Mouse (Mus musculus) urinary bladder, postnatal 14 days (tissue): ENCODE measurements around the gene Epb41l2.

ENCODE experiments used
- DNase-seq: peaks from one replicate; pipeline ENCODE4 v3.0.0; 2021; ENCODE audit warnings: low spot score

The Epb41l2 gene

DNA sequence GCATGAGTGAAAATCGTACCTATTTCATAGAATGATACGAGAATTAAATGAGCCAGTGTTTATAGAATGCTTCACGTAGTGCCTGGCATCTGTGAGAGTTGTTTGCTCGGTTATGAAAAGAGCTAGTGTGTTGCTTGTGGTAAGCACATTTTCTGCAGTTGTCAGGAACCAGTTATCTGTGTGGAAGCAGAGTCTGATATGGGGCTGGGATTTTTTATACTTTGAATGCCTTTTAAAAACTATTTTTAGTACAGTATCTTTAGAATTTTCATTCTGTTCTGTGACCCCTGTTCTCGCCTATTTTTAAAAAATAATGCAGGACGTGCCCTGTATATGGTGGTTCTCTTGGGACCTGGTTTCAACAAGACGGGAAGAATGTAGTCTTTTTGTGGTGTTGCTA is 6.1 kb downstream of the Epb41l2 start:
- no peak for DNase-seq

DNA sequence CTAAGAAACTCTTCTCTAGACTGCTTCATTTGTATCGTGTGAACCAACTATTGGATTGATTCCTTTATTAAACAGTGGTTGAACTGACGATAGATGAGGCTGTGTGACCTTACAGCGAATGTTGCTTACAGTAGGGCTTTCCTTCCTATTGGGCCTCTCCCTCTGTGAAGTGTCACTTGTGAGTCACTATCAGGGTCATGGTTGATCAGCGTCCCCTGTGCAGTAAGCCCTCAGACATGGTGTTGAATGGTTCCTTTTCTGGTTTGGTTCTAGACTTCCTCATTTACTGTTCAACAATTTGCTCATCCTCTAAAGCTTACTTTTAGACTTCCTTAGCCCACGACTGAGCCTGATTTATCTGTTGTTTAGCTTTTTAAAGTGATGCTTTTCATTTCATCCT is 7.1 kb downstream of the Epb41l2 start:
- DNase-seq = no peak

DNA sequence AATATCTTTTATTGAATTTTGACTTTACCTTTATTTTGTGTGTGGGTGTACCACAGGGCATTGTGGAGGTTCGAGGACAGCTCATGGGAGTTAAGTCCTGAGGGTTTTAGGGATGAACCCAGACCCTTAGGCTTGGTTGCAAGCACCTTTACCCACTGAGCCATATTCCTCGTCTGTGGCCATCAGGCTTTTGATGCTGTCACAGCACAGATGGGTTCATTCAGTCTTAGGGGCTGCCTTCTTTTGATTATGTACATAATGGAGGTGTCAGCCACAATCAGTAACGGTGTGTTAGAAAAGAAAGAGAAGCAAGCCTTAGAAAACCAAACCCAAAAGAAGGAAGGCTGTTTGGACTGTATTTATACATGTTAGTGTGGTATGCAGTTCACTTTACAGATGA is 9.3 kb downstream of the Epb41l2 start:
- no peak for DNase-seq

DNA sequence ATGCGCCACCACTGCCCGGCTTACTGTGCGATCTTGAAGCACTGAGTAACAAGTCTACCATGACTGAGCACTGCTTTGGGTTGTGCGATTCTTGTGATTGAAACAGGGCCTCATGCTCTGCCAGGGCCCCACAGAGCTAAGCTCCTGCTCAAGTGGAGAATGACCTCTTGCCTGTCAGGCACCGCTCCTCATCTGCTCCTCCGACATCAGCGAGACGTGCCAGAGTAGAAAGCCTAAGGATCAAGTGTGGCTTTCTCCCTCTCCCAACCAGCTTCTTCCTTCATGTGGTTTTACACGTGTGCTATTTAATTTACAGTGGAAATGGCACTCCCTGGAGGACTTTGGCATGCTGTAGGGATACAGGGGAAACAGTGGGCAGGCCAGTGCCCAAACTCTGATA is 10.1 kb downstream of the Epb41l2 start:
- DNase-seq = no peak

DNA sequence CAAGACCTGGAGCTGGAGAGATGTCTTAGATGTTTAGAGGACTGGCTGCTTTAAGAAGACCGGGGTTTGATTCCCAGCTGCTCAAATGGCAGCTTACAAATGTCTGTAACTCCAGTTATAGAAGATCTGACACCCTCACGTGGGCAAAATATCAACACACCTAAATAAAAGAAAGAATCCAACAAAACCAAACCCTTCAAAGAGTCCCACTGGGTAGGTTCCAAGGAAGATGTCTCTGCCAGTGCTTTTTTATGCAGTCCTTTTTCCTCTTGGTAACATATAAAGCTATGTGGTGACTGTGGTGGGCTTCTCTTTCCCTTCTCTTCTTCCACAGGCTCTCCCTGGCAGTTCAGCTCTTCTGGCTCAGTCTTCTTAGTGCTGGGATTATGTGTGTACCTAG is 11.7 kb downstream of the Epb41l2 start:
- no peak for DNase-seq

DNA sequence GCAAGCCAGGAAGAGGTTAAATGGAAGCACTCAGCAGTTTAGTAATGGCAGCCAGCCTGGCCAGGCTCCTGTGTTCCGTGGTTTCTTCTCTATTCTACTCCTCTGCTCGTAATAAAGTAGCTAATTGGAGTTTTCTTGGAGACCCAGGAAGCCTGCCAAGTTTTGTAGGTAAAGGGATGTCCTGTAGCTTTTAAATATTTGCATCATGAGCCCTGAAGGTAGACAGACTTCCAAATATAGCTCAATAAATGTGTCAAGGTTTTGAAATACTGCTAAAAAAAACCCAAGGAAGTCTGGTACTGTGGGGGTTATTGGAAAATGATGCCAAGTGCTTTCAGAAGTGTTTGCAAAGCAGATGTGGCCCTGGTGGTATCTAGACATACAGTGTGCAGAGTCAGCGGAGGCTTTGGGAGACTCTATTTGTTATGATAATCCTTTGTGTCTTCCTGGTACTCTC is 12.3 kb downstream of the Epb41l2 start:
- no peak for DNase-seq

DNA sequence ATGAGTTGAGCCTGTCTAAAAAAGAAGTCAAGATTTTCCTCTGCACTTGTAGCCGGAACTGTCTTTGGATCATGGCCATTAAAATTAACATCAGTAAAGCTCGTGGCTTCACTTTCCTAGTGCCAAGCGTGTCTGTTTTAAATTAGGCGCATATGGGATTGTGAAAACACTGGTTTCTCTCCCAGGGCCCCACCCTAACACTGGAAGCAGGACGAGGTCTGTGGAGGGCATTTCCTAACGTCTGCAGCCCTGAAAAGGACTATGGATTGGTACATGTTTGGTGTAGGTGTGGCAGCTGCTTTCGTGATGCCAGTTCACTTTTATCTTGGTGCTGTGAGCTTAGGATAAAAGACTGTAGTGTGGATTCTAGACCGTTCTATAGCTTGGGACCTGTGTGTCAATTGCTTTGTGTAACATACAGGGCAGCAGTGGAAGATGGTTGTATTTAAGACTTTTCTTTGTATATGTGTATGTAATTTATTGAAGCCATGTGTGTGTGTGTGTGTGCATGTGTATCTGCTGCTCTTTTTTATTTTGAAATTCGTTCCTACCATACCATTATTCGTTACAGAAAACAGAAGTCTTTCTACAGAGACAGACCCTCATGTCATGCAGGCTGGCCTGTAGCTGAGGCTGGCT is 13.0 kb downstream of the Epb41l2 start:
- no peak for DNase-seq

DNA sequence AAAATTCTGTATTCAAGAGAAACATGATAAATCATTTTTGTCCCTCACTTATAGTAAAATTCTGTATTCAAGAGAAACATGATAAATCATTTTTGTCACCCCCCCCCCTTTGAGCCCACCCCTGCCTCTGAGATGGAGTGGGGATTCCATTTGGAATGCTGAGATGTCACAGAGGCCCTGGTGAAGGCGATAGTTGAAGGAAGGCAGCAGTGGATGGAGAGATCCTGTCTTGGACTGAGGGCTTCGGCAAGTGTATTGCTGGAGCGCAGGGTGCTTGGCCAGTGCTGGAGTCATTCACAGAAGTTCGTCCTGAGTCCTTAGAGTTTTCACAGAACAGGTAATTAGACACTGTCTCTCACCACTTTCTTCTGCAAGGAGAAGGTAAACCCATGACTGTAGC is 15.4 kb downstream of the Epb41l2 start:
- no peak for DNase-seq

DNA sequence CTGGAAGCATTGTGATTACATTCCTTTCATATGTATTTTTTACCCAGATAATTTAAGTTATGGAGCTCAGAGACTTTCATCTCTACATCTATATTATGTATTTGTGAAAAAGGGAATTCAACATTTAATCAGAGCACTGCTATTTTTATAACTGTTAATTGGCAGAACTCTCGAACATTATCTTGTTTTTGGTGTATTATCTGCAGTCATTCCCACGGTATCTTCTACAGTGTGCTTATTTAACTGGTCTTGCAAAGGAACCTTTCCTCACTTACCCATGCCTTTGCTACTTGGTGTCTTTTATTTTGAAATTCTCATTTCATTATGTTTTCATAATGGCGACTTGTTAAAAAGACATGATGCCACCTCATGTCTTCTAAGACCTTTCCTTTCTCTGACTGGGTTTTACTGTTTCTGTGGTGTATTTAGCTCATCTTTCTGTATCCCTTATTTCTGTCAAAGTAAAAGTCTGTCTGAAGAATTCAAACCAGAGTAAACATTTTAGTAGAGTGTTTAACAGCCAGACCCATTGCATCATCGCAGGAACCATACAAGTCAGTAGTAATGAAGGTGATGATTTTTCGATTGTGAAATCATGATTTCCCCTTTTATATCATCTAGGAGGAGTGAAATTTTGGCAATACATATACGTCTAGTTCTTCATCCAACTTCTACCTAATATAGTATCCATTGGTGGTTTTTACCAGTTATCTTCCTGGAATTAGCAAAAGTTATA is 21.3 kb downstream of the Epb41l2 start:
- DNase-seq = no peak

DNA sequence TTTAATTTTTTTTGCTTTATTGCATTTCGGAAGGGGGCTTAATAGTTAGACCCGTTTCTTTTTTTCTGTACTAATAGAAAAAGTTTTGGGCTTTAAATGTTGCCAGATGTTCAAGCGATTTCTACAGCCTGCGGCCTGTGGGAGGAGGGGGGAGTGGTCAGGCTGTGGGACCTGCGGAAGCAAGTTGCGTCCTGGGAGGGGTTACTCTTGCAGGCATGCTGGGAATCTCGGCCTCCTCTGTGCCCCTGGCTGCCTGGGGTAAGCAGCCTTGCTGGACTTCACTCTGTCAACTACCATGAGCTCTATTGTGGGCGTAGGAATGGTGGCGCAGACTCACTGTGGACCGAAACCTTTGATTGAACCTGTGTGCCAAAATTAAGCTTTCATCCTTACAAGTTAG is 22.4 kb downstream of the Epb41l2 start:
- no peak for DNase-seq

DNA sequence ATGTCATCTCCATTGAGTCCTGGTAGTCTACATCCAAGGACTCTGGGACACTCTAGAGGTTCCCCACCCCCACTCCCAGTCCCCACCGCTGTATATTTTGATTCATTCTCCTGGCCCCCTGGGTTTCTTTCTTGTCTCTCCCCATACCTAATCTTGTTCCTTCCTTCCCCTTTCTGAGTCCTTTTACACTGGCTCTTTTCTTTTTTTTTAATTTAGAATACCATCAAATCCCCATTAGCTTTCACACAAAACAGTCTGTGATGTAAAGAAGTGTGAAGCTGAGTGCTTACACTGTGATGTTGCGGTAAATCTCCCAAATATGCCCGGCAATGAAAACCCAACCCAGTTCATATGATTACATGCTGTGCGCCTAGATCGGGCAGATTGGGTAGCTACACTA is 23.6 kb downstream of the Epb41l2 start:
- no peak for DNase-seq

DNA sequence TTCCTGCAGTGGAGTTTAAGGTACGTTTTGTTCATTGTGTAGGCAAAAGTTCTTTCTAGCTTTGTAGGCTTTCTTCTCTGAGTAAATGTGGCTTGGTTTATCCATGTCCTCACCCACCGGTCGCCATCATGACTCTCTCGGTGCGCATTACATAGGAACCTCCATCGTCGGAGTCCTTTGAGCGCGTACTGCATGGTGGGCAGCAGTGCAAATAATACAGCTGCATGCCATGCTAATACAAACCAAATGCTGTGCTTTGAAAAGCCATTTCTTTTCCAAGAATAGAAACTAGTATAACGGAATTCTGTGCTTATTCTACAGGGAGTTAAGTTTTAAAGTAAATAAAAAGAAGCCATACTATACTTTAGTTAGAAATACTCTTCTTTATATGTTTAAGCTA is 24.8 kb downstream of the Epb41l2 start:
- no peak for DNase-seq

DNA sequence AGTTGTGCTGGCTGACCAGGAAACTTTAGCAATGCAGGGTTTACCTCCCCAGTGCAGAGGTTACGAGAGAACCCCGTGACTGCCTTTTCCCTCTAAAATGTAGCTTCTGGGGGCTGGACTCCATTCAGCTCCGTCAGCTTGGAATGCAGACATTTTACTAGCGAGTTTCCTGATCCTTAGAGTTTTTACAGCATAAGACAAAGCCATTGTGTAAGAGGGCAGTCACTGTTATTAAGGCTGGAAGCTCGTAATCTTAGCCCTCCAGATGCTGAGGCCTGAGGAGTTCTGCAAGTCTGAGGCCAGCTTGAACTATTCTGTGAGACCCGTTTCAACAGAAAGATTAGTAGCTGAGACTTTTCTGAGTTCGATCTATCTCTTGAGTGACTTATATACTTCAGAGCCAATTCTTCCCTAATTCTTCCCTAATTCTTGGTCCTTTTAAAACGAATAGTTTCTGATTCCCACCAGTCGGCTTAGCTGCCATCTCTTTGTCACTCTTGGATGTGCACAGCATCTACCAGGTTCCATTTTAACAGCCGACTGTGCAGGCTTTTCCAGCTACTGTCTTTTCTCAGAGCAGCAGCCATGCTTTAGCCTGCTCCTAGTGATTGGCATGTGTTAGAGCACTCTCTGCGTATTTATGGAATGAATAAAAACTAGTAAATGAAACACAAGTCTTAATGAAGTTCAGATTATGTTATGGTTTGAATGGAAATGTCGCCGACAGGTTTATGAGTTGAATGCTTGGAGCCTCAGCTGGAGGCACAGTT is 26.4 kb downstream of the Epb41l2 start:
- no peak for DNase-seq

DNA sequence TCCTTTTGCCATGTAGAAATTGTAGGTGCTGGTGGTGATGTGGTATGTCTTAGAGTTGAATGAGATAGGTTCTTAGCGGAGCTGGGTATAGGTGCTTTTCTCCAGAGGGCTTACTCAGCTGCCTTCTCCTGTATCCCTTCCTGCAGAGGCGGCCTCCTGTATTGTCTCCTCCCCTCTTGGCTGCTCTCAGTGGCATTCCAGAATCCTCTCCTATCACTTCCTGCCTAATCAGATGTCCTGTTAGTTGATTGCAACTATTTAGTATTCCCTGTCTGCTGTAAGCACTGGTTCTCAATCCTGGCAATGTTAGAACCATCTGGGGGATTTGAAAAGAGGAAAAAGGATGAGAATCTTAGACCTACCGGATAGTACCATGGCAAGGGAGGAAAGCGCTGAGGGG is 27.3 kb downstream of the Epb41l2 start:
- no peak for DNase-seq

DNA sequence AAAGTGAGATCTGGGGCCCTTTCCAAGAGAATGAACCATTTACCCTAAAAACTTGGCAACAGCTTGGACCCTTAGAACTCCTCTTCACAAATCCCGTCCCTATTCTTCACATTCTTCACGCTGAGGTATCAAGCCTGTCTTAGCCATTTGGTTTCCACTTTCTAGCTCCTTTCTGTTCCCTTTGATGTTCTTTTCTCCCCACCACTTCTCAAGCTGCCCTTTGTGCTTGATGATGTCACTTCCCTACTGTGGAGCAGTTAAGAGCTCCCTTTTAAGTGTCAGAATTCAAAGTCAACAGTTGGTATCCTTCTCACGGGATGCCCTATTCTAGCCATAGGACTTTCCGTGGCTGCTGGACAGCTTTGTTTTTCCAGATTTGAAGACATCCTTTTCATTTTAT is 27.7 kb downstream of the Epb41l2 start:
- no peak for DNase-seq

DNA sequence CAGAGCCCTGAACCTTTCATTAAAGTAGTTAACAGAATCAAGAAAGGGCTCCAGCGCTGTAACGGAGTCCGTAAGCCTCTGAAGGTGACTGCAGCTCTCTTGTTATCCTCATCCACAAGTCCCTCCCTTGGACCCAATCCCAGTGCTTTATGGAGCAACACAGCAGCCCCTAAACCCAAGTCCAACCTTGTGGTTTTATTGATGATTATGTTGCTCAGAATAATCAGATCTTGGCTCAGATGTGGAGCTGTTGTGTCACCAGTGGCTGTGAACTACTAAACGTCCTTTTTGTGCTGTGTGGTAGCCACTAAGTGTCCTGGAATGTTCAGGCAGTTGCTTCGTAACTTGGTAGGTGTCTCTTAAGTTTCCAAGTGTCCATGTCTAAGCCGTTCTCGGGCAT is 33.2 kb downstream of the Epb41l2 start:
- DNase-seq = no peak

DNA sequence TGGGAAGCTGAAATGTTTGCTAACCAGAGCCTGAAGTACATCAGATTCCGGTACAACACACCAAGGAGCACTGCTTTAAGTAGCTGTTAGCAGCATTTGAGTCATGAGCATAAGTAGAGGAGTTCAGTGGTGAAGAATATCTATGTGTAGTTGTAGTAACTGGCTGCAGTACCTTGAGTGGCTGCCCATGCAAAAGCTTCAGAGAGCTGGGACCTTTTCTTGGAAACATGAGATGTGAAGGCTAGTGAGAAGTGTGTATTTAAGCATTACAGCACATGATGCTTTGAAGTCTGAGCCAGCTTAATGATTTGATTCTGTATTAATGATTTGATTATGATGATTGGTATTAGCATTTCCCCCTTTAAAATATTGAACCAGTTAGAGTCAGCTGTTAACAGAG is 34.1 kb downstream of the Epb41l2 start:
- DNase-seq = no peak

DNA sequence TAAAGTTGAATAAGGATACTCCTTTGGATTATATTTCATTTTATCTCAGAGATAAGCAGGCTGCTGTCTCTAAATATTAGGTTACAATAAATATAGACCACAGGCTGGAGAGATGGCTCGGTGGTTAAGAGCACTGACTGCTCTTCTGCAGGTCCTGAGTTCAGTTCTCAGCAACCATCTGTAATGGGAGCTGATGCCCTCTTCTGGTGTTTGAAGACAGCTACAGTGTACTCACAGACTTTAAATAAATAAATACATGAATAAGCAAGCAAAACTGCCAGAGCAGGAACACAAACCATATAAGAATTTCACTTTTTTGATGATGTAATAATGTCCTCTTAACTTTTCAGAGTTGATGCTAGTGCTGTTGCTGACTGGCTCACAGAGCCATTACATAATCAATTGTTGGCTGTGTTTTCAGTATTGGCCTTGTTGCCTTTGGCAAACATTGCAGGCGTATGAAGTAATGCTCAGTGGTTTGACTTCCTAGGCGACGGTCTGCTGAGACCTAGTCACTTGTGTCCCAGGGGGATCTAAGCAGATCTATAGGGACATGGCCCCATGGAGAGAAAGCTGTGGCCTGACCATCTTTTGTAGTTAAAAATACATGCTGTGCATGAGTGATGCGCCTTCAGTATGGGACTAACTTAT is 35.8 kb downstream of the Epb41l2 start:
- DNase-seq = no peak

DNA sequence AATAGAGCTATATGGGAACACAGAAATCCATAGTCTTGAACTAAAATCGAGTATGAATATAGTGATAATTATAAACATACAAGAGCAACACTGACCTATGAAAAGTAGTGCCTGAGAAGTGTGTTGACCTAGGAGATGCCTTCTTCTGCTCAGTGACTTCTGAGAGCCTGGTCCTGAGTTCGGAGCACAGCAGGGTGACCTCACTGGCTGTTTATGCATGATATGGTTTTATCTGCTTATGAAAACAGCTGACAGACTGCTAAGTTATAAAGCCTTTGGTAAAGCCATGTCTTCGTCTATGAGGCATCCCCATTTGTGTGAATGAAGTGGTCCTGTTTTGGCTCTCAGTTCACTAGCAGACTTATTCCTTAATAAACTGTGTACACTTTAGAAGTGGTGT is 37.3 kb downstream of the Epb41l2 start:
- DNase-seq = no peak

DNA sequence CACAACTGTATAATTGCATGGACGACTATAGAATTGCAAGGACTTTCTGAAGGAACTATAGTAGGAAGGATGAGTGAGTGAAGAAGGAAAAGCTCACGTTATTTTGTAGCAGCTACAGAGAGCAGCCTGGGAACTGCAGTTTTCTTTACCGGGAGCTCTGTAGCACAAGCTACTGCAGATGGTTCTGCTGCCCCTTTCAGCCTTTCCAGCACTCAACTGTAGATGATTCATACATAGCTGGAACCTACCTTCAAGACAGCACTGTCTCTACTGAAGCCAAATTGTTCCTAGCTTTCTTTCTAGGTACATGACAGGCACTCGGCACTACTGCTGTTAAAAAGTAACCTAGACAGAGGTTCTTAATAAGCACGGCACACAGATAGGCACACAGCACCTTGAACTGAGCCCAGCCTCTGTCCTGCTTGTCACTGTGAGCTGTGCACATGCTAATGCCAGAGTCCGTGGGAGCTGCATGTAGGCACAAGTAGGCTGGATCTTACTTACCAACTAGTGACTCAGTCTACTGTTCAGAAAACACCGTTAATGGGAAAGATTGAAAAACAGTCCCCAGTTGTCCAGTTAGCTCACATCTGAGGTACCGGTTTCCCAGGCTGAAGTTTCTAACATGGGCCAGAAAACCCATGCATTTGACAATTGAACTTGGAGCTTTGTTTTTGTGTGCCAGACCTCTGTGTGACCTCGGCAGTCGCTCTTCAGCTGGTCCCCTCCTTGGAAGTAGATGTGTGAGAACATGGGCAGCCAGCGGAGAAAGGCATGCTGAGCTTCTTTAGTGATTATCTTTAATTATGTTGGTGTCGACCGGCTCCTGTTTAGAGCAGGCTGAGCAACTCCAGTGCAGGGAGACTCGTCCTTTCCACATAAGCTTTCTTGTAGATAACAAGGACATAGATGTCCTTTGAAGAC is 38.4 kb downstream of the Epb41l2 start:
- no peak for DNase-seq

DNA sequence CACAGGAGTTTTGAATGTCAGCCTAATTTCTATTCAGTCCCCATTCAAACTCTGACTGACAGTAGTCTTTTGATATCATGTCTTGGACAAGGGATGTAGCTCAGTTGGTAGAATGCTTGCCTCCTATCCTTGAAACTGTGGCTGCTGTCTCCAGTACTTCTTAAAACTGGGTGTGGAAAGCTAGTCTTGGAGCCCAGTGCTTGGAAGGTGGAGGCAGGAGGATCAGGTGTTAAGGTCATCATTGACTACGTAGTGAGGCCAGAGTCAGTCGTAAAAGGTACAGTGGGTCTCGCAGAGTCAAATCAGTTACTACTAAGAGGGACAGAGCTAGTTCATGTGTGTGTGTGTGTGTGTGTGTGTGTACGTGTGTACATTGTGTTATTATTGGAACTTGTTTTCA is 39.4 kb downstream of the Epb41l2 start:
- DNase-seq = no peak

DNA sequence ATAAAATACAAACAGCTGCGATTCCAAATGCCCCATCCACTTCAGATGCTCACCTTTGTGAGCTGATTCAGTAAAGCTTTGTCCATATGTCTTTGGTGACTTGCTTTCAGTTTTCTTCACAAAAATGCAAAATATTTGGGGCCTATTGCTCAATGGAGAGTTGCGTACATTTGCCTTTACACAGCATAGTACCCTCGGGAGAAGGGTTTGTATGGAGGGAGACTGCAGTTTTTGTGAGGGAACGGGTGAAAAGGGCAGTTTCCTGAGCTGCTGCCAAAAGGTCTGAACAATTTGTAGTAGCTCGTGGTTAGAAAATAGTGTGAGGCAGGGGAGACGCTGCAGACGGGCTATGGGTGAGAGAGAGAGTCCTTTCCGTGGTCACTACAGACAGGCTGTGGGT is 40.5 kb downstream of the Epb41l2 start:
- no peak for DNase-seq
